Mouse (Mus musculus) forebrain, embryonic 16.5 days (tissue): Measurements from ENCODE around the gene Fndc5. TPM values are rescaled to one million over a fixed set of nuclear protein-coding genes. Genes with fewer than 3 reads are reported as not detected.

ENCODE experiments used
- ATAC-seq: fragments of 200-750 bp; cut with Nextera tagmentation; 2 replicates; pipeline ENCODE4 v1.8.0; 2017; ENCODE audit warnings: mild to moderate bottlenecking, moderate library complexity
- H3K27ac ChIP-seq: fragments of 300-500 bp; sonication (generic); 2 replicates; pipeline ENCODE4 v1.5.1; 2014; ENCODE audit warnings: low read length, control low read depth
- H3K27me3 ChIP-seq: fragments of 300-500 bp; sonication (generic); replicated peaks from 2 replicates; pipeline ENCODE4 v1.6.1; 2014; ENCODE audit warnings: low read length; ENCODE audit not compliant: control insufficient read depth, insufficient read depth
- H3K36me3 ChIP-seq: fragments of 300-500 bp; sonication (generic); 2 replicates; pipeline ENCODE4 v1.6.1; 2014; ENCODE audit not compliant: control insufficient read depth, insufficient read depth
- H3K4me1 ChIP-seq: fragments of 300-500 bp; sonication (generic); replicated peaks from 2 replicates; pipeline ENCODE4 v1.6.1; 2014; ENCODE audit warnings: low read length; ENCODE audit not compliant: control insufficient read depth, insufficient read depth
- H3K4me2 ChIP-seq: fragments of 300-500 bp; sonication (generic); 2 replicates; pipeline ENCODE4 v1.6.1; 2014; ENCODE audit warnings: mild to moderate bottlenecking, low read length, control low read depth
- H3K4me3 ChIP-seq: fragments of 300-500 bp; sonication (generic); replicated peaks from 2 replicates; pipeline ENCODE4 v1.5.1; 2014; ENCODE audit warnings: mild to moderate bottlenecking, low read length, control low read depth
- H3K9ac ChIP-seq: fragments of 300-500 bp; sonication (generic); replicated peaks from 2 replicates; pipeline ENCODE4 v1.6.1; 2014; ENCODE audit warnings: low read depth, low read length, control low read depth
- H3K9me3 ChIP-seq: fragments of 300-500 bp; sonication (generic); 2 replicates; pipeline ENCODE4 v1.6.1; 2016; ENCODE audit warnings: low read length; ENCODE audit not compliant: control insufficient read depth
- WGBS: fragments of 180-500 bp; shearing (Covaris S2); extraction: QIAGEN DNeasy Blood & Tissue Kit; methylation state at CpG from one replicate; pipeline ENCODE4 v1.1.7; 2014; 5-methylcytosine and 5-hydroxymethylcytosine counted together
- polyA plus RNA-seq: library from polyadenylated mRNA; unstranded; fragments of >200 nt; fragmentation: Nextera tagmentation; extraction: Ambion mirVana; gene quantifications from 2 replicates; pipeline ENCODE4 v1.2.1, GENCODE M21; 2015

Gene Fndc5
- polyA plus RNA-seq, 1 experiment from 2014 or later = 2.8 TPM

DNA sequence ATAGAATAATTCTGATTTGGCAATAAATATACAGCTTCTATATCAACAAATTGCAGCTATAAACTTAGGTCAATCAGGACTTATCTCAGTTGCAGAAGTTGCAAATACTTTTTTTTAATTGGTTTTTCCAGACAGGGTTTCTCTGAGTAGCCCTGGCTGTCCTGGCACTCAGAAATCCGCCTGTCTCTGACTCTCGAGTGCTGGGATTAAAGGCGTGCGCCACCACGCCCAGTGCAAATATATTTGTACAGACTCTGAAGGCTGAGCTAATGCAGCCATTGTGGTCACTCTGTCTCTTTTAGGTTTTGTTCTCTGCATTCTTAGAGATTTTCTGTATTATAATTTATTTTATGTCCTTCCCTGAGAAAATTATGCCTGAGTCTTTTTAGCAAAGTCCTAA lies 20.7 kb downstream of the Fndc5 start:
- no peak for ATAC-seq
- Histone ChIP-seq H3K9ac (no peak overlapping the region), H3K36me3 (no peaks in the 10 kb centered on the region), H3K4me1 (no peaks in the 10 kb centered on the region), H3K4me3 (no peak overlapping the region), H3K27me3 (no peaks in the 10 kb centered on the region), H3K27ac (no peak overlapping the region), H3K4me2 (no peak overlapping the region), H3K9me3 (no peaks in the 10 kb centered on the region)
- WGBS = 90% methylated on average over 5 of the region's 5 CpGs

DNA sequence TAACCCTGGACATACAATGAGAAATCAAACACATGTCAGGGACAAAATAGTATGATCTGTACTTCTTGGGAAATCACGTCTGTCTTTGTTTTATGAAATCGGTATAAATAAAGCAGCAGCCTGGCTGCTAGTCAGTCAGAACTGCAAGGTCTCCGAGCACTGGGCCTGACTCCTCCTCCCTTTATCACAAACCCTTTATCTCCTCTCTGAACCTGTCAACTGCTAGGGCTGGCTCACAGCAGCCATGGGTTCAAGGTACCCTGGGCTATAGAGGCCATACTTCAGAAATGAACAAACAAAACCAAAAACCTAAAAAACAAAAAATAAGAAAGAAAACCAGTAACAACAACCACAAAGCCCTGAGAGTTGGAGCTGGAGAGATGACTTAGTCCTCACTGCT lies 21.8 kb downstream of the Fndc5 start:
- WGBS = 55% methylated on average over 3 of the region's 3 CpGs

GRCm38 (mm10) chr4:129161076-129161475 lies 24.3 kb downstream of the Fndc5 start:
- ATAC-seq = no peak
- 93% methylated on average over 1 of the region's 1 CpGs for WGBS
- no peaks in the 10 kb centered on the region for H3K27me3 ChIP-seq

More for the DNA sequence above, 21.8 kb downstream of the Fndc5 start:
- Histone ChIP-seq H3K4me1 (no peaks in the 10 kb centered on the region), H3K4me2 (no peak overlapping the region), H3K9me3 (no peaks in the 10 kb centered on the region), H3K4me3 (no peak overlapping the region), H3K9ac (no peak overlapping the region), H3K27ac (no peak overlapping the region), H3K27me3 (no peaks in the 10 kb centered on the region), H3K36me3 (no peaks in the 10 kb centered on the region)
- ATAC-seq = no peak

GRCm38 (mm10) chr4:129161581-129162255 lies 24.9 kb downstream of the Fndc5 start:
- H3K4me3 ChIP-seq = no peak overlapping the region
- no peak overlapping the region for H3K27ac ChIP-seq
- ATAC-seq = no peak
- H3K9ac ChIP-seq = no peak overlapping the region
- H3K27me3 ChIP-seq = no peaks in the 10 kb centered on the region
- H3K4me2 ChIP-seq = no peak overlapping the region
- no peaks in the 10 kb centered on the region for H3K9me3 ChIP-seq
- WGBS = 80% methylated on average over 4 of the region's 4 CpGs
- H3K4me1 ChIP-seq = no peaks in the 10 kb centered on the region
- H3K36me3 ChIP-seq = 0 out of 2 replicates have a peak, but pooled peaks cover 2% of the 10 kb centered on the region

More at GRCm38 (mm10) chr4:129161076-129161475, 24.3 kb downstream of the Fndc5 start:
- H3K4me2 ChIP-seq = no peak overlapping the region
- 0 out of 2 replicates have a peak, but pooled peaks cover 2% of the 10 kb centered on the region for H3K36me3 ChIP-seq
- no peak overlapping the region for H3K27ac ChIP-seq
- no peak overlapping the region for H3K9ac ChIP-seq
- H3K4me1 ChIP-seq = no peaks in the 10 kb centered on the region
- no peak overlapping the region for H3K4me3 ChIP-seq
- H3K9me3 ChIP-seq = no peaks in the 10 kb centered on the region

DNA sequence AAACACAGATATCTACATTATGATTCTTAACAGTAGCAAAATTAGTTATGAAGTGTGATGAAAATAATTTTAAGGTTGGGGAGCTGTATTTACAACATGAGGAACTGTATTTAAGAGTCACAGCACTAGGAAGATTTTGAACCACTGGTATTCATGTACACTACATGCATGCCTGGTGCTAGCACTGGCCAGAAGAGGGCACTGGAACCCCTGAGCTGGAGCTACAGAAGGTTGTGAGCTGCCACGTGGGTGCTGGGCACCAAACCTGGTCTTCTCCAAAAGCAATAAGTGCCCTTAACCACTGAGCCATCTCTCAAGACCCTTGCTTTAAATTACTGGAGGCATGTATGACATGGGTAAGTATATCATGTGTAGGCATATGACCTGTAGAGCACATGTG lies 35.7 kb downstream of the Fndc5 start:
- peaks cover 8% of the 10 kb centered on the region; the same call in 1 of the 2 replicates for H3K36me3 ChIP-seq

GRCm38 (mm10) chr4:129179560-129179959 lies 42.8 kb downstream of the Fndc5 start:
- 40% methylated on average over 1 of the region's 1 CpGs for WGBS
- Histone ChIP-seq H3K4me2 (no peak overlapping the region), H3K9me3 (no peaks in the 10 kb centered on the region), H3K4me3 (no peak overlapping the region), H3K27ac (no peak overlapping the region), H3K36me3 (0 out of 2 replicates have a peak, but pooled peaks cover 6% of the 10 kb centered on the region), H3K9ac (no peak overlapping the region), H3K4me1 (no peaks in the 10 kb centered on the region), H3K27me3 (no peaks in the 10 kb centered on the region)
- ATAC-seq = no peak

More for the DNA sequence above, 35.7 kb downstream of the Fndc5 start:
- ATAC-seq = no peak
- Histone ChIP-seq H3K27me3 (no peaks in the 10 kb centered on the region), H3K4me2 (no peak overlapping the region), H3K4me1 (no peaks in the 10 kb centered on the region), H3K9ac (no peak overlapping the region), H3K27ac (no peak overlapping the region), H3K4me3 (no peak overlapping the region), H3K9me3 (no peaks in the 10 kb centered on the region)
- WGBS = 82% methylated on average over 1 of the region's 1 CpGs

DNA sequence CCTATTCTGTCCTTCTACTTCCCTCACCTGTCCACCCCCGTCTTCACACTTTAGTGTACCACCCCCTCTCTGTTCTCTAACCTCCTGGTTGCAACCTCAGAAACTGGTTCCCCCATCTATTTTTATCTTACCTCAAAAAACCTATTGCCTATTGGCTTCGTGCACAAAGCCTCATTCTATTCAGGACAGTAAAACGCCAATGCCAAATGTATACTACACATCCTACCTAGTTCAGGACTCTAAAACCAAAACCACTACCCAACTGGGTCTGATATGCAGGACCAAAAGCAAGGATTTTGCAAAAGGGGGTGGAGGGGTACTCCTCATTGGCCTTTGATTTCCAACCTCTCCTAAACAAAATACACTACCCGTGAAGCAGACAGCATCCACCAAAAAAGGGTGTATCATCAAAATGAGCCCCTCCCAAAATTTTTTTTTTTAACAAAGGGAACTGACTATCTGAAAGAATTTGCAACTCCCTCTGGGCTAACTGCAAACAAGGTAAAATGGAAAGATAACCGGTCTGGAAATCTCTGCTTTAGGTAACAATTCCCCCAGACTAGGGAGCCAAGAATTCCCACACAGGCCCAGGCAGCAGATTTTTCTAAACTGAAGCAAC lies 51.4 kb downstream of the Fndc5 start:
- Histone ChIP-seq H3K27me3 (no peaks in the 10 kb centered on the region), H3K9me3 (no peaks in the 10 kb centered on the region), H3K4me2 (peak overlapping the region; percentile 68), H3K27ac (peak overlapping the region; percentile 88; the same call in 1 of the 2 replicates), H3K4me1 (peaks cover 24% of the 10 kb centered on the region), H3K36me3 (no peaks in the 10 kb centered on the region), H3K4me3 (peak overlapping the region; percentile 68), H3K9ac (peak overlapping the region; percentile 72)
- ATAC-seq = no peak
- 36% methylated on average over 5 of the region's 5 CpGs for WGBS

GRCm38 (mm10) chr4:129188803-129189541 lies 52.2 kb downstream of the Fndc5 start:
- Histone ChIP-seq H3K4me3 (peak overlapping the region; percentile 68), H3K4me1 (peaks cover 24% of the 10 kb centered on the region), H3K27ac (peak overlapping the region; percentile 88), H3K9me3 (no peaks in the 10 kb centered on the region), H3K4me2 (peak overlapping the region; percentile 68), H3K36me3 (no peaks in the 10 kb centered on the region), H3K27me3 (no peaks in the 10 kb centered on the region), H3K9ac (peak overlapping the region; percentile 72)
- ATAC-seq = peak; percentile 71
- WGBS = under 1% methylated on average over 52 of the region's 74 CpGs
